Mouse (Mus musculus): ENCODE measurements around the gene Tmprss3.

DNA sequence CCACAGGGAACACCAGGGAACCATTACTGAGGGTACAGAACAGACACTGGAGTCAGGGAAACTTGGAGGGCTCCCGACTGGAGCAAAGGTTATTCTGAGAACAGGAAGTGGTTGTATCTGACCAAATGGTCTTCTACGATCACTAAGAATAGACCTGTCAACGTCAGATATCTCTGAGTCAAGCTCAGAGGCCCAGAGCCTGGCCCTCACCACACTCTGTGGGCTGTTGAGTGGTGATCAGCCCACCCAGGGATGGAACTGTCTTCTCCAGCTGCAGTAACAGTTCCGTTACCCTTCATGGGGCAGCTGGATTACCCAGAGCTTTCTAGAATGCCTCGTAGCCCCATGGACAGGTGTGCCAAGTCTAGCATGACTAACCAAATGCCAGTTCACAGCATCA, 46.5 kb upstream of the Tmprss3 start:
- no peak for TF ChIP-seq POLR2A (IDR thresholded peaks at IDR 0.05; ENCODE audit: control insufficient read depth, extremely low read depth, insufficient read depth, low read length, poor library complexity)
- TF ChIP-seq CTCF (IDR thresholded peaks at IDR 0.05; ENCODE audit: borderline replicate concordance, control insufficient read depth, extremely low read depth, insufficient read depth, low read length, poor library complexity), result no peak
